Mouse (Mus musculus): Measurements from ENCODE around the gene Tcte3.
"Not testable (repeated sequence)": the region's sequence is repeated elsewhere in the genome, so short reads cannot be mapped to it uniquely, and the experiment has no call there.

Gene Tcte3

DNA sequence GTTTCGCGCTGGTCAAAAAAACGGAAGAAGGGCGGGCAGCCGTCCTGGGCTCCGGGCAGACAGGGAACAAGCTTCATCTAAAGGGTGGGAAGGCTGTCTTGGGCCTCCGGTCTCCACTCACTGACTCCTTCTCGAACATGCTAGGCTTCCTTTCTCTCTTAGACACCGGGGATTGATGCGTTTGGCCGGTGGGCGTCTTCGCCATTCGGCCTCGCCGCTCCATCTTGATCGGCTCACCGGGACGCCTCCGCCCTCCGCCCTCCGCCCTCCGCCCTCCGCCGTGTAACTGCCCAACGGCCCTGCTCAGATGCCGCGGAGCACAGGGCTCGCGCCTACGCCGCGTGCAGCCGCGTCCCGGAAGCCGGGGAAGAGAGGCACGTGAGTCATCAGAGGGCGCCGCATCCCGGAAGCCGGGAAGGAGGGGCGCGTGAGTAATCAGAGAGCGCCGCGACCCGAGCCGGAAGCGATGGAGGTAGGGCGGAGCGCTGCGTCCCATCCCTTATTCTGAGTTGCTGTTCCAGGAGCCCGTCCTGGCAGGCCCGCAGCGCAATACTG, at the start of gene Tcte3, which contains the start of the genes Ermard and Gm3448:
Gene Tcte3 (minus strand): TSS at position 314 of the 555 bp plus-strand sequence.
Gene Ermard (plus strand): TSS at position 34 of the 555 bp plus-strand sequence.
Gene Gm3448 (minus strand): TSS at position 363 of the 555 bp plus-strand sequence.
- peak; percentile 47 for DNase-seq (ENCODE audit: low spot score)

DNA sequence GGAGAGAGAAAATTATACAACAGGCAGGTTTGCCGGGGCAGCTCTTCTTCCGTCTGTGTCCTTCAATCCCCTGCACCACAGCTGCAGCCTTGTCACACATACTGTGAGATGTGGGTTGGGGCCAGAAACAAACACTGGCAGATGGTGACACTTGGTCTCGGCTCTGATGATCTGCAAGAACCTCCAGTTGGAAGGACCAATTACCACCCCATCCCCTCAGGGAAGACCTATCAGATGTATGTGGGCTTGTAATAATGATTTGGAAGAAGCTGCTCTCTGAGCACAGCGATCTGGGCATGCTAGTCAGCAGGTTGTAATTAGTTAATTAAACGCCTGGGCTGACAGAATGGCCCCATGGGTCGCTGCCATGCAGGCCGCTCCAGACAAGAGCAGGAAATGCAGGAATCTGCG, 47.3 kb upstream of the Tcte3 start:
- DNase-seq (ENCODE audit: low spot score): no peak

DNA sequence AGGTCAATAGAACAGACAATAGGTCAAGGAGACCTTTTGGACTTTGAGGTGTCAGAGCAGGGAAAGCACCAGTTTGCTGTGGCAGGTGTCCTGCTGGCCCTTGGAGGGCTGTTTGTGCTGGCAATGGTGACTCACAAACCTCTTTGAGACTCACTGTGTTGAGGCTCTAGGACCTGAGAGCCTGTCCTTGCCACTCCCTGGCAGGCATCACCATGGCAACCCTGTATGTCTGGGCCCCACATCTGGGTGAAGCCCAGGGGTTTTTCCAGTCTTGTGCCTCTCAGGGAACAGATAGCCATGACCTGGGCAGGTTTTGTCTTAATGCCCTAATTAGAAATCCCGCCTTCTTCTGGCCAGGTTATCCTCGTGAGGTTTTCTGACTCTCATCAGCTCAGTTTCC, 46.9 kb upstream of the Tcte3 start:
- DNase-seq (ENCODE audit: low spot score): no peak

DNA sequence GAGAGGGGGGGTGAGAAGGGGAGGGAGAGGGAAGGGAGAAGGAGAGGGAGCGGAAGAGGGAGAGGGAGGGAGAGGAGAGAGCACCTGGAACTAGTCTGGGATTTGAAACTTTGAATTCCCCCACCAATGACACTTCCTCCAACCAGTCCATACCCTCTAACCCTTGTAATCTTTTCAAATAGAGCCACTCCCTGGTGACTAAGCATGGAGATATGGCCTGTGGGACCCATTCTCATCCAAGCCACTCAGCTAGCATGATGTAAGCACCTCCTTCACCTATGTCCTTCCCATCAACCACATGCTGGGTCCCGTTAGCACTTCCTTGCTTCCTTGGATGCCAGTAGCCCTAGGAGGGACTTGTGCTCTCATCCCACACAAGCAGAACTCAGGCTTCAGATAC, 43.7 kb upstream of the Tcte3 start:
- DNase-seq (ENCODE audit: low spot score): no peak

DNA sequence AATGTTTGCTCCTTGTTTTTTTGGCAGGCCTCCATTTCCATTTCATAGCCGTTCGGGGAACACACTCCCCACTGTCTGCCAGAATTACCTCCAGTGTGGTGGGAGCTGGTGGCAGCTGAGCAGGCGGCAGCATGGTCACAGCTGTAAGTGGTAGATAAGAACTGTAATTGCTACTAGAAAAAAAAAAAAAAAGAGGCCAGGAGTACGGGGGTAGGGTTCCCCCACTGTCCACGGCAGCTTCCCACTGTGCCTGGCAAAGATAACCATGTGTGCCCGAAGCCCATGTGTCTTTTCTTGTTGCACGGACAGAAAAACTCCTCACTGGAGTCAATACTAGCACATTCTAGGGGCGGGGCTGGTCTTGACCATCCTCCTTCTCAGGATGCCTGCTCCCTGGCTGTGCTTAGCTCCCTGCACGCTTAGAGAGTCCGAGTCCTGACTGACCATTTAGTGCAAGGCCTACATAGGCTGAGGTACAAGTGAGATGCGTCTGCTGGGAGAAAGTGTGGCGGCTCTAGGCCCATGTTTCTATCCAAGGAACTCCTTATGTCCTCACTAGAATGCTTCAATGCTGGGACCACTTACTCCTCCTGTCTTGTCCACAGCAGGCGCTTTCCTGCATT, 43.0 kb upstream of the Tcte3 start:
- no peak for DNase-seq (ENCODE audit: low spot score)

DNA sequence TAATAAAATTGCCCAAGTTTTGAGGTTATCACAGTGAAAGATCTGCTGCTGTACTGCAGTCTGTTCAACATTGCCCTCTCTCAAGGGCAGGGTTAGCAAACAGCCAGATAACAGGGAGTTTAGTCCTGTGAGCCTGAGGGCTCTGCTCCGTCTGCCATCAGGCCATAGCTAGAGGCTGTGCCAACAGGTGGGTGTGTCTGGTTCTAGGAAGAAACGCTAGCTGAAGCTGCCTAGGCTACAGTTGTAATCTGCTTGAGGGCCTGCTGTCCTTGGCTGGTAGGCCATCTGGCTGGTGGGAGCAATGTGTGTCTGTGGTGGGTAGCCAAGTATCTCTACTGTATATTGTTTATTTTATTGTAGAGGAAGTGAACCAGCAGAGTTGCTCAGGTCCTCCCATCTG, 36.2 kb upstream of the Tcte3 start:
- no peak for DNase-seq (ENCODE audit: low spot score)

DNA sequence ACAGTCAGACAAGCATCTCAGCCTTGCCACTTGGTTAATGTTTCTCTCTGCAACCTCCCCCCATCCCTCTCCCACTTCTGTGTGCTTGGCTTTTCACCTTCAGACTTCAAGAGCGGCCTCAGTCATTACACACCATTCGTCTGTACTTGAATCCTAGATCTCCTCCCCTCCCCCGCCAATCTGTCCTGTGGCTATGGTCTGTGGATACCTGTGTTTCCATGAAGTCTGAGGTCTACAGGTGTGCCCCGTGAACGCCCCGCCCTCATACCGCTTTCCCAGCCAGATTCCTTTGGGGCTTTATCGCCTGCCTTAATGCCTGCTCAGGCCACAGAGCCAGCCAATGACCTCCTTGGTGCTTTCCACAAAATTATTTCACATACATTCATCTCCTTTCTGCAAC, 33.7 kb upstream of the Tcte3 start:
- DNase-seq (ENCODE audit: low spot score): no peak

DNA sequence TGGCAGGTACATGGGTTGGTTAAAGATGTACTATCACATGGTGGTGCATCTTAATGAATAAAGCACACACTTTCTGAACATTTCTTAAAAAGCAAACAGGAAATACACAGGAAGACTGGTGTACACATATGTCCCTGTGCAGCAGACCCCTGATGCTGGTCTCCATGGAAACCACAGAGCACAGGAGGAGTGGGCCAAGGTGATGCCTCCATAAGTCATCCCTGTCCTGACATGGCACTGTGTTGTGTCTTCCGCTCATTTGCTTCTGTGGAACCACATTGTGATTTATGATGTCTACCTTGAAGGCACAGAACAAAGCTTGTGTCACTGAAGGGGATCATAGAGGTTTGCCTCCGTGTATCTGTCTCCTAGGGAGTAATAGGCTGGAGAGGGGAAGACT, 30.9 kb upstream of the Tcte3 start:
- no peak for DNase-seq (ENCODE audit: low spot score)

DNA sequence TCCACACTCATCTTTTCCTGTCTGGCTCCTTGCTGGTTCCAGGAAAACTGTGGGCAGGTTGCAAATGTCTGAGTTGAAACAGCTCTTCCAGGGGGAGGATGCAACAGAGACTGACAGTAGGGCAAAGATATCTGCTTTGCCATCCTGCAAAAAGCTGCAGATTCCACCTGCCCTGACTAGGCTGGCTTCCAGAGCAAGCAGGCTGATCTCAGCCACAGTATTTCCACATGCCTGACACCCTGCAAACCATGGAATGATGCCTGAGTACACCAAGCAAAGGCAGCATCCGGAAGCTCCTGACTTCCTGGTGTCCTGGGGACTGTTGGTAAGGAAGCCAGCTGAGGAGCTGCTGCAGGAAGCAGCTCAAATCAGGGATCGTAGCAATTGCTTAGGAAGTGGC, 27.8 kb upstream of the Tcte3 start:
- no peak for DNase-seq (ENCODE audit: low spot score)

DNA sequence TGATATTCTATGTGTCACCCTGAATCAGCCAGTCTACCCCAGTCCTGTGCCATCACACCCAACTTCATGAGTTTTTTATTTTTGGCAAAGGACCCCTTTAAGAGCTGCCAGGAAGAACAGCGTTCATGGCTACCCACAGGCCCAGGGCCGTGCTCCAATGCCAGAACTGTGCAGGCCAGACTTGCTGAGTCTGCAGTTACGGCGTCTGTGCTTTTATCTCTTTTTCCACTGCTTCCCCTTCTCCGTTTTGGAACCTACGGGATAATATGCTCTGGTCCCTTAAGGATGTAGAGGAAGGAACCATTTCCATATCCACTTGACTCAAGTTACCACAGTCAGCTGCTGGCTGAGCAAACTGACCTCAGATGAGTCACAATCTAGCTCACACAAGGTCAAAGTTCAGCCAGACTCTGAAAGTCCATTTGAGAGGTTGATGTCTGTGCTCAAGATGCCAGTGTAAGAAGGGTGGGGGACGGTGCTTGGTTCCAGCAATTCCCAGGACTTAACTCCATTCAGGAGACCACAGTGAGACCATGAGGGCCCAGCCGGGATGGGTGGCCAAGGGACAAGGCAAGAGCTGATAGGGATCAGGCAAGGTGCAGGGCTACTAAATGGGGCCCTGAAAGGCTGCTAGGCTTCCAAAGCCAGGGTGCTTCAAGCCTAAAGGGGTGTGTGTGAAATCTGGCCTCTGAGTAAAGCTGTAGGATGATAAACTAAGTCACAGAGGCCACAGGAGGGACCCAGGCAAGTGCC, 26.9 kb upstream of the Tcte3 start:
- no peak for DNase-seq (ENCODE audit: low spot score)

DNA sequence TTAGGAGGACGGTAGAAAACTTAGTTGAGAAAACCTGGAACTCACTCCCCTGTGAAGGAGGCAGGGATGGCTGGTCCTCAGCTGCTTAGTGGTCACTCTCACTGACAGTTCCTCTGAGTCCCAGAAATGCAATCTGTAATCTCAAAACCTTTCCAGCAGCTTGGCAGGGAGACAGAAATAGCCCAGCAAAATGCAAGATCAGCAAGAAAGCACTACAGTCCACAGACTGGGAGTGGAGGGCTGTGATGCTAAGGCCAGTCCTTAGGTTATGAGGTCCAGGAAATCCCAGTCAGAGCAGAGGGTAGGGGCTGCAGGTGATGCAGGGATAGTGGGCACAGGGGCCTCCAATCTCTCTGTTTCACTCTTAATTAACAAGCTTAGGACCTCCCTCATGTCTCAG, 25.6 kb upstream of the Tcte3 start:
- DNase-seq (ENCODE audit: low spot score): peak; percentile 33

DNA sequence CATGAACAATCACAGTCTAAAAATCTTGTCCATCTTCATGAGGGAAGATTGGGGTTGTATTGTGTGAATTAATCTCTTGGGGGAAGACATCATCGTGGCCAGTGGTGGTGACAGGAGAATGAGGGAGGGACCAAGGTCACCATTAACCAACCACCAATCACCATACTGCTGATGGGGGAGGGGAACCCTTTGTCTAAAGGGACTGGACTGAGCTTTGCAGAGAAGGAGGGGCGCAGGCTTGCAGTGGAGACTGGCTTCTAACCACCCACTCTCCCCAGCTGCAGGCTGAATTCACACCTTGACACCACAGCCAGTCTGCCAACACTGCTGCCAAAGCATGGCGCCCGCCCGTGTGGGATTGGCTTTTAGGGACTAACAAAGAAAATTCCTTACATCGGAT, 24.8 kb upstream of the Tcte3 start:
- peak; percentile 40 for DNase-seq (ENCODE audit: low spot score)

DNA sequence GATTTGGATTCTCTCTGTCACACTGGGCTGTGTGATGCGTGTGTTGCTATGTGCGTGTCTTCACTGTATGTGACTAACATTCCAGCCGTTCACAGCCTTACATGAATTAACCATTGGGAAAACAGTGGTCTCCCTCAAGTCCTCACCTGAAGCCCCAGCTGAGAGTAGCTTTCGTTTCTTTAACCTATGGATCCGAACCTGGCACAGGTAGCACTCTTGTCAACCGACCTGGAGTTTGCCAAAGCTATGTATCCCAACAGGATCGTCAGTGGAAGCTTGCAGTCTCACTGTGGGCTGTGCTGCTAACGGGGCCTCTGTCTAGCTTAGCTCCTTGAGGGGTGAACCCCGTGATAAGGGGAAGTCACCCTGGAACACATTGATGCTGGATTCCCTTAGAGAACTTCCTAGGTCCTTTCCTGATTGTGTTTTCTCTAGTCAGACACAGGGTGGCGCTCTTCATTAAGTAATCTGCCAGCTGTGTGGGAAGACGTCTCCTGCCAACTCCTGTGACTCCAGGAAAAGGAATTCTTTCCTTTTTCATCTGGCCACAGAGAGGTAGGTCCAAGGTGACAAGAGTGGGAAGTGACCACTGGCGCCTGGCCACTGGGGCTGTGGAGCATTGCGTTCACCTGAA, 24.2 kb upstream of the Tcte3 start:
- DNase-seq (ENCODE audit: low spot score): peak; percentile 77

DNA sequence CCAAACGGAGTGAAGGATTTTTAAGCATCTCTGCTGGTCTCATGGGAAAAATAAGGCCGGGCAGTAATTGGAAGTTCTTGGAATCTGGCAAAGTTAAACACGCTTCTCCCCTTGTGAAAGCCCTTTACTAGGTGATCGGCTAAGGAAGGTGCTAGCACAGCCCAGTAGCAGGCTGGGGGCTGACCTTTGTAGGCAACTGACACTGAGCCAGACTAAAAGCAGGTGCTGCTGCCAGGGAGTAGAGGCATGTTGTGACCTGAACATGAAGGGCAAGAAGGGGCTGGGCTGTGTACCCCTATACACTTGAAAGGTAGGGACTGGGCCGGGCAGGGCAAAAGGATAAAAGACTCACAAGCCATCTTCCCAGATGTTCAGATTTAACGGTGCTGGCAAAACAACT, 19.1 kb upstream of the Tcte3 start:
- peak; percentile 31 for DNase-seq (ENCODE audit: low spot score)

DNA sequence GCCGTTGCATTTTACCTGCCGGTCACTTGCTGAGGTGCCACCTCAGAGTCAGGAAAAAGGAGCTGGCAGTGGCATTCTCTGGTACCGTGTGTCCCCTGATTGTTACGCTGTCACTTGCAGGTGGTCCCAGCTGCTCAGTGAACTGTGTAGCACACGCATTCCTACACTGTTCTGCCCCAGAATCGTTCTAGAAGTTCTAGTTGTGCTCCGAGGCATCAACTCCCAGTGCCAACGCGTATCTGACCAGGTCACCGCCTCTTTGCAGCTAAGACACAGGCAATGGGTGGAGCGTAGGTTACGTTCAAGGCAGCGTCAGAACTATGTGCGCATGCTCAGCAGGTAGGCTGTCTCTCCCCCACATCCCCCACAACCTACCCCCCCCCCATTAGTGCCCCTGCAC, 18.4 kb upstream of the Tcte3 start:
- DNase-seq (ENCODE audit: low spot score): peak; percentile 21

DNA sequence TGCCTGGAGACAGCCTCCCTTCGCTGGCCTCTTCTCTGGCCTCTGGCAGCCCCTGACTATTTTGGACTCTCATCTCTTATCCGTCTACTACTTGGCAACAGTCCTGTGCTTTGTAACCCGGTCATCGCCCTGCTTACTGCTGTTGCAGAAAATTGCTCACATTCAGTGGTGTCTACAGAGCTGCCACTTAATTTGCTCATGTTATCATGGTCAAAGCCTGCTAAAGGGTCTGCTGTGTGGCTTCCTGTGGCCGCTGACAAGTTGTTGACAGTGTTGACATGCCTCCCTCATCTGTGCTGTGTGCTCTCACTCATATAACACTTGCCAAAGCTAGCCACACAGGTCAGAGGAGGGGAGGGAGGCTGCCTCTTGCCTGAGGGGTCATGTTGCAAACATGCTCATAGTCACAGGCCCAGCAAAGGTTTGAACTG, 16.9 kb upstream of the Tcte3 start:
- DNase-seq (ENCODE audit: low spot score): no peak

DNA sequence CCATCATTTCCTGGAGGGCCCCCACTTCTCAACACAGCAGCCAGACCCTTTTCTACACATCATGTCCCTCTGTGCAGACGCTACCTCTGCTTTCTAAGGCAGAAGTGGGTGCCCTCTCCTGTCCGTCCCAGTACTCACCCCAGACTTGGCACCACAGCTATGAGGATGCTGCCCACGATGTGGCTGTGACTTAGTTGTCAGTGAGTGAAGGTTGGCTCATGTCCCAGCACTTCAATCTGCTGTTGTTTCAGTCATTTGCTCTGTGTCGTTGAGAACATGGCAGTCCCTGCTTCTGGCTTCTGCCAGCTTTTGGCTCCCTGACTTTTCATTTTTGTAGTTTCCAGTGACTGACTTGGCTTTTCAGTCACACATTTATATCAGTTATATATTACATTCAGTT, 14.6 kb upstream of the Tcte3 start:
- peak; percentile 30 for DNase-seq (ENCODE audit: low spot score)

DNA sequence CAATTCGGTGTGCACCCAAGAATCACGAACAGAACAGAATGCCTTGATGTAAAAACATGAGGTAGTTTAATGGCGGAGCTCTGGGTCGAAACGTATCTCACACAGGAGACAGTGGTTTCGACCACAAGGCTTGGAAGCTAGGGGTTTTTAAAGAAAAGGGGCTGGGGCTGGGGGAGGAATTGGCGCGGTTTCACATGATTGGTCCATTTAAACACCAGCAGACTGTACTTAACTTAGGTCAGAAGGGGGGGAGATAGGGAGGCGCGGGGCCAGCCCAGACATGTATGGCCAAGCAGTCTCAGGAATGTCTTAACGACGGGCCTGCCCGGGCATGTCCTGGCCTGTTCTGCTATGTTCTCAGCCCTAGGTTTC, 12.5 kb upstream of the Tcte3 start:
- peak; percentile 28 for DNase-seq (ENCODE audit: low spot score)

DNA sequence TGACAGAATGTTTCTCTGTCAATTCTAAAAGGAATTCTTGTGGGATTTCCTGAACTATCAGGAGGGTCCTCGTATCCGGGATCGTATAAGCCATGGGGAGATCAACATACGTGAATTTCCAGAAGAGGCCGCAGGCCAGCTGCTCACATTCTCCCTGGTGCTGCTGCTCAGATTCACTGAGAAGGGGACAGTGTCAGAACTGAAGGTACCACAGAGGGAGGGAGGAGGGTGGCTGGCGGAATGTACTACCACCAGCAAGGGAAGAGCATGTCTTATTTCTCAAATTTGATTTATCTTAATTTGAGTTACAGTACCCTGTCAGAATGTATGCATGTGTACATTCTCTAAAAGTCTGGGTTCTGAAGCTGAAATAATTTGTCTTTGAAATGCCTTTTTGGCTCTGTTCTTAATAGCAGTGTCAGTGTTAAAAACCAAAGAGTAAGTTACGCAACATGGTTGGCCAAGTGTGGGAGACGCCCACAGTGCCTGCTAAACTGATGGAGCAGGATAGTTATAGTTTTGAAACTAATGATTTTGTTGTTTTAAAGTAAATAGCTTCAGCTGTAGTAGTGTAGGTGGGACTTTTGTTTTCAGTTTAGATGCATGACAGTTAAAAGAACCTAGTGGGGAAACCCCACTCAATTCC, 12.0 kb upstream of the Tcte3 start:
- DNase-seq (ENCODE audit: low spot score): peak; percentile 23

DNA sequence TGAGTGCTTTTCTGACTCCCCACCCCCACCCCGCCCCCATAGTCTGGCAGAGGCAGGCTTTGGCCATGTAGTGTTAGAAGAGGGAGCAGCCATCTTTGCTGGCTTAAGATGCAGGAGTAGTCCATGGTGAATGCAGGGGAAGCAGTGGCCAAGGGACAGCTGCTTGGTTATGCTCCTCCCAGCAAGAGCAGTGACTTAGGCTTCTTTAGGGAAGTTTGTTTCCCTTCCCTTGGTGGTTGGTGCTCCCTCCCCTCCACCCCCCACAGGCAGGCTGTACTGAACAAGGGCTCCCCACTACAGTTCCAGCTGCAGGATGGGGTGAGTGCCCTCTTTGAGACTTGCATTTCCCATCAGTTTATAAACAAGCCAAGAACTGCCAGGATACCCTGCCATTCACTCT, 11.5 kb upstream of the Tcte3 start:
- not testable (repeated sequence) for DNase-seq (ENCODE audit: low spot score)

DNA sequence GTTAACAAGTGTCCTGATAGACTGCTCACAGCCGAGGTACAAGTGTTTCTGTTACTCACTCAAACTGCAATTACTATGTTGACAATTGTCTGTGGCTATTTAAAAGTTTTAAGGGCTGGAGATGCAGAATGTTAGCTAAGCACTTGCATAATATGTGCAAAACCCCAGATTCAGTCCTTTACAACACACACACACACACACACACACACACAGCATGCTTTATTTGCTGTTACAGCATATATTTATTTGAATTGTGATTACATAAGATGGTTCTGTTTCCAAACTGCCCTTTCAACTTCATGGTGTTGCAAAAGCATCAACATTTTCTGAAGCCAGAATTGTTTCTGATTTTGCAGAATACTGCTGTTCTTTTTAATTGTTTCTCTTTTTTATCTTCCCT, 9.1 kb upstream of the Tcte3 start:
- DNase-seq (ENCODE audit: low spot score): not testable (repeated sequence)

DNA sequence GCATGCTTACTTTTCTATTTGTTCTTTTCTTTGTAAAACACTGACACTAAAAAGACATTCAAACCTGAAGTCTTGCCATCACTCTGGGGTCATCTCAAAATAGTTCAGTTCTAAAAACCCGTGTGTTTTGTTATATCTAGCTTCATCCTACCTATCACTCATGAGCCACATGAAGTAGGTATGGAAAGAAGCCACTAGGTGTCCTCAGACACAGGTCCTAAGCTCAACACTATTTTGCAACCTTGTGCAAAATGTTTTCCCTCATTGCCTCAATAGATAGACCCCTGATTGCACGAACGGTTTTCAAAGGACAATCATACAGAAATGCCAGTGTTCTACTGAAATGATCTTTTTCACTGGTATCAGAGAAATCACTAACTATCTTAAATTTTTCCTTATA, 833 bp downstream of the Tcte3 start:
- DNase-seq (ENCODE audit: low spot score): not testable (repeated sequence)

Data from testis, postnatal 10 days (tissue).